Mouse (Mus musculus): ENCODE data around the gene Pbx3.

GRCm38 (mm10) chr2:34135316-34135715, 237.6 kb downstream of the Pbx3 start:
- TF ChIP-seq TAL1 (IDR thresholded peaks at IDR 0.05; ENCODE audit: low read length) (no peak), GATA1 (IDR thresholded peaks at IDR 0.05; ENCODE audit: low read length) (no peak)
